In genomic region chr5:142935642-142936335, GRCm38 (mm10) we compare ENCODE assay signal across 8 mouse cellular contexts. TPM values are rescaled to one million over a fixed set of nuclear protein-coding genes. Genes with fewer than 3 reads are reported as not detected.
DNase-seq lines count a peak whose midpoint lies in the region; ATAC-seq and TF ChIP-seq lines count a peak whose summit lies in the region.

No protein-coding gene starts in this region.

- no peak overlapping the region for H3K4me3 ChIP-seq in forebrain, embryonic 16.5 days (replicated peaks; ENCODE audit: low read length)
- H3K4me3 ChIP-seq in liver, embryonic 16.5 days (ENCODE audit: low read depth, low read length): peak overlapping the region; percentile 38
- no peak overlapping the region for H3K4me3 ChIP-seq in neural tube, embryonic 12.5 days
- no peak overlapping the region for H3K4me3 ChIP-seq in thymus, adult 2 months (ENCODE audit: control insufficient read depth, insufficient read depth, low read length)

- H3K9ac ChIP-seq in forebrain, embryonic 16.5 days (replicated peaks; ENCODE audit: low read depth, low read length): peak overlapping the region; percentile 33; the same call in 1 of the 2 replicates
- peak overlapping the region; percentile 52 for H3K9ac ChIP-seq in liver, embryonic 16.5 days (ENCODE audit: low read depth, low read length)
- H3K9ac ChIP-seq in neural tube, embryonic 12.5 days: 0 out of 2 replicates have a peak overlapping the region, but pooled peaks have one; percentile 2

- no peak overlapping the region for H3K27ac ChIP-seq in forebrain, embryonic 16.5 days (ENCODE audit: low read length)
- peak overlapping the region; percentile 22; the same call in 1 of the 2 replicates for H3K27ac ChIP-seq in liver, embryonic 16.5 days (ENCODE audit: low read length)
- H3K27ac ChIP-seq in neural tube, embryonic 12.5 days: no peak overlapping the region
- H3K27ac ChIP-seq in thymus, adult 2 months (ENCODE audit: control insufficient read depth, insufficient read depth, low read length): no peak overlapping the region

- WGBS in forebrain, embryonic 16.5 days: 16% methylated on average over 13 of the region's 13 CpGs
- 16% methylated on average over 13 of the region's 13 CpGs for WGBS in liver, embryonic 16.5 days (ENCODE audit: insufficient replicate concordance)
- 17% methylated on average over 13 of the region's 13 CpGs for WGBS in neural tube, embryonic 12.5 days
- WGBS in thymus, adult 2 months: 55% methylated on average over 13 of the region's 13 CpGs

- no peaks in the 10 kb centered on the region for H3K36me3 ChIP-seq in forebrain, embryonic 16.5 days (ENCODE audit: control insufficient read depth, insufficient read depth)
- H3K36me3 ChIP-seq in liver, embryonic 16.5 days (ENCODE audit: control insufficient read depth, insufficient read depth): no peaks in the 10 kb centered on the region
- no peaks in the 10 kb centered on the region for H3K36me3 ChIP-seq in neural tube, embryonic 12.5 days
- H3K36me3 ChIP-seq in thymus, adult 2 months (ENCODE audit: control insufficient read depth, insufficient read depth, low read length): no peaks in the 10 kb centered on the region

- H3K4me2 ChIP-seq in forebrain, embryonic 16.5 days (ENCODE audit: low read length): peak overlapping the region; percentile 37
- peak overlapping the region; percentile 52 for H3K4me2 ChIP-seq in liver, embryonic 16.5 days (ENCODE audit: low read depth, low read length)
- H3K4me2 ChIP-seq in neural tube, embryonic 12.5 days (replicated peaks): peak overlapping the region; percentile 45

- no peak for TF ChIP-seq POLR2A in thymus, adult 2 months (IDR thresholded peaks at IDR 0.05; ENCODE audit: control insufficient read depth, extremely low read depth, insufficient read depth, low read length, poor library complexity)

- H3K27me3 ChIP-seq in forebrain, embryonic 16.5 days (replicated peaks; ENCODE audit: control insufficient read depth, insufficient read depth, low read length): no peaks in the 10 kb centered on the region
- no peaks in the 10 kb centered on the region for H3K27me3 ChIP-seq in liver, embryonic 16.5 days (ENCODE audit: control insufficient read depth, insufficient read depth, low read depth, low read length)
- H3K27me3 ChIP-seq in neural tube, embryonic 12.5 days (replicated peaks): no peaks in the 10 kb centered on the region
- H3K27me3 ChIP-seq in thymus, adult 2 months (ENCODE audit: control insufficient read depth, insufficient read depth, low read length): no peaks in the 10 kb centered on the region

- intact Hi-C loops in heart, postnatal 25 days (cut with DNase I): loop anchor here (1.0 to 5.0 kb wide), 3 partner anchors 42 to 131 kb away; no protein-coding TSS in a partner anchor

- no peak for TF ChIP-seq CTCF in thymus, adult 2 months (IDR thresholded peaks at IDR 0.05; ENCODE audit: borderline replicate concordance, control insufficient read depth, extremely low read depth, insufficient read depth, low read length, poor library complexity)

- H3K4me1 ChIP-seq in forebrain, embryonic 16.5 days (replicated peaks; ENCODE audit: control insufficient read depth, insufficient read depth, low read length): no peaks in the 10 kb centered on the region; the same call in 1 of the 2 replicates
- H3K4me1 ChIP-seq in liver, embryonic 16.5 days (ENCODE audit: control insufficient read depth, low read depth, low read length): peaks cover 33% of the 10 kb centered on the region
- H3K4me1 ChIP-seq in neural tube, embryonic 12.5 days: 0 out of 2 replicates have a peak, but pooled peaks cover 3% of the 10 kb centered on the region
- peaks cover 31% of the 10 kb centered on the region for H3K4me1 ChIP-seq in thymus, adult 2 months (replicated peaks; ENCODE audit: control insufficient read depth, insufficient read depth, low read length)

- peak; percentile 75 for ATAC-seq in forebrain, embryonic 16.5 days
- peak; percentile 67 for ATAC-seq in liver, embryonic 16.5 days (ENCODE audit: low read depth)
- peak; percentile 80 for ATAC-seq in neural tube, embryonic 12.5 days (ENCODE audit: low FRiP score, low read depth)

- peak; percentile 87 for DNase-seq in MN1 (ENCODE audit: low spot score)
- peak; percentile 84 to 93 for DNase-seq in cerebellum, adult 18-20 months
- DNase-seq in heart, postnatal 25 days (ENCODE audit: low spot score): peak; percentile 69
- DNase-seq in layer of hippocampus, adult 18-20 months (ENCODE audit: low spot score in 2 of 2): peak; percentile 64 to 84
- DNase-seq in thymus, adult 2 months: peak; percentile 50

- H3K9me3 ChIP-seq in forebrain, embryonic 16.5 days (ENCODE audit: control insufficient read depth, low read length): no peaks in the 10 kb centered on the region
- H3K9me3 ChIP-seq in liver, embryonic 16.5 days (replicated peaks; ENCODE audit: control insufficient read depth, low read length): no peaks in the 10 kb centered on the region
- peaks cover 5% of the 10 kb centered on the region; the same call in 1 of the 2 replicates for H3K9me3 ChIP-seq in neural tube, embryonic 12.5 days

RNA-seq across cellular contexts. Expression of gene Fscn1, which starts 24.4 kb away (rescaled TPM):
- polyA plus RNA-seq in forebrain, embryonic 16.5 days (2015; fragmentation: Nextera tagmentation; extraction: Ambion mirVana): 541 and 600 TPM in 2 replicates
- total RNA-seq in heart, postnatal 25 days (2021): 10 to 100 TPM; 36.6 to 42.8 TPM
- total RNA-seq in layer of hippocampus, adult 18-20 months (2021): 100 to 1,000 TPM; 165 to 188 TPM
- polyA plus RNA-seq in liver, embryonic 16.5 days (2015; fragmentation: Nextera tagmentation; extraction: Ambion mirVana): 19.6 and 20.4 TPM in 2 replicates
- polyA plus RNA-seq in neural tube, embryonic 12.5 days (2016; fragmentation: Nextera tagmentation; extraction: Ambion mirVana): 733 and 746 TPM in 2 replicates
- polyA plus RNA-seq in thymus, adult 2 months (2012; rRNA removed): 148 and 157 TPM in 2 replicates

RNA-seq across cellular contexts. Expression of gene Actb, which starts 29.2 kb away (rescaled TPM):
- 15,087 and 15,431 TPM in 2 replicates for polyA plus RNA-seq in forebrain, embryonic 16.5 days (2015; fragmentation: Nextera tagmentation; extraction: Ambion mirVana)
- 100 to 1,000 TPM; 898 to 947 TPM for total RNA-seq in heart, postnatal 25 days (2021)
- total RNA-seq in layer of hippocampus, adult 18-20 months (2021): 1,000 to 10,000 TPM; 3,167 to 3,215 TPM
- polyA plus RNA-seq in liver, embryonic 16.5 days (2015; fragmentation: Nextera tagmentation; extraction: Ambion mirVana): 6,197 and 6,568 TPM in 2 replicates
- polyA plus RNA-seq in neural tube, embryonic 12.5 days (2016; fragmentation: Nextera tagmentation; extraction: Ambion mirVana): 13,231 and 15,185 TPM in 2 replicates
- polyA plus RNA-seq in thymus, adult 2 months (2012; rRNA removed): 6,903 and 9,637 TPM in 2 replicates

RNA-seq across cellular contexts. Expression of gene Fbxl18, which starts 40.6 kb away (rescaled TPM):
- 29.5 and 31.4 TPM in 2 replicates for polyA plus RNA-seq in forebrain, embryonic 16.5 days (2015; fragmentation: Nextera tagmentation; extraction: Ambion mirVana)
- 1 to 10 TPM; 5.4 to 6.0 TPM for total RNA-seq in heart, postnatal 25 days (2021)
- 10 to 100 TPM; 33.9 to 37.6 TPM for total RNA-seq in layer of hippocampus, adult 18-20 months (2021)
- 2.7 TPM in 2 replicates for polyA plus RNA-seq in liver, embryonic 16.5 days (2015; fragmentation: Nextera tagmentation; extraction: Ambion mirVana)
- polyA plus RNA-seq in neural tube, embryonic 12.5 days (2016; fragmentation: Nextera tagmentation; extraction: Ambion mirVana): 20.7 and 27.6 TPM in 2 replicates
- 25.8 and 29.9 TPM in 2 replicates for polyA plus RNA-seq in thymus, adult 2 months (2012; rRNA removed)

Comparison
In these comparisons a context has a peak if more than half of its experiments do, and no peak if none do; other contexts are left out.
1. H3K9ac ChIP-seq: peak in every context shown above with its lines; median percentile 52 in liver, embryonic 16.5 days; 33 in forebrain, embryonic 16.5 days; 2 in neural tube, embryonic 12.5 days.